Mouse (Mus musculus) frontal cortex, postnatal 36 days (tissue): ENCODE data around the gene Cyba.

ENCODE experiments used
- DNase-seq, 2 experiments: peaks; one replicate each; pipeline ENCODE4 v3.0.0; 2022; ENCODE audit warnings: low spot score in 2 of 2

Gene Cyba

DNA sequence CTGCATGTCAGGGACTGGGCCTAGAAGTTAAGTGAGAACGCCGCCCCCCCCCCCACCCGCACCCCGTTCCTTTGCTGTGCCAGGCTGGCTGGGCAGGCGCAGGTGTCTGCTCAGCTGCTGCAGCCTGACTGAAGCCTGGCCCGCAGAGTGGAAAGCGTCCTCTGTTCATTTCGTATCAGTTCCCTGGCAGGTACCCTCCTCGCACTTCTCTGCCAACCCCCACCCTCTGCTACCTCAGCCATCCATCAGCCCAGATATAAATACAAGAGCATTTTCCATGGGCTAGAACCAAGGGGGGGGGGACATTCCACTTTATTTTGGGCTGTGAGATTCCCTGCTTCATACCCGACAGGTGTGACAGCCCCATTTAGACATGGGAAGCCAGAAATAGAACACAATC, 19.4 kb upstream of the Cyba start:
- no peak for DNase-seq

DNA sequence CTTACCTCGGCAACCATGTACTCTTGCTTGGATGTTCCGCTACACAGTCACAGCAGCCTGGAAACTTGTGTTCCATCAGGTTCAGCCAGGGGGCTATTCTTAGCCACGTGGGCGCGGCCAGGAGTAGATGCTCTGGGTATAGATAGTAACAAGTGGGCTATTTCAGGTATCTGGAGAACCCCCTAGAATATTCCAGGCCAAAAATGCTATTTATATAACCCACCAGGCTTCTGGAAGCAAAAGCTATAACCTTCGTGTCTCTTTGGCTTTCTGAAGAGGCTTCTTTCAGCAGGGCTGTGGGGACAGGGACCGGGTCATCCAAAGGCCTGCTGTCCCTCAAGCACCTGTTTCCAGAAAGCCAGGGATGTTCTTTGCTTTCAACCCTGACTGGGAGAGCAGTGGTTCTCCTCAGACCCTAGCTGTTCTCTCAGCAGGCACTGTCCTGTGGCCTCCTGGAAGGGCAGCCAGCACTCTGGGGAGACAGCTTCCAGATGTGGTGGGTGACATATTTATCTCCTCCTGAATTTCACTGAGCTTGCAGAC, 18.5 kb upstream of the Cyba start:
- no peak for DNase-seq

DNA sequence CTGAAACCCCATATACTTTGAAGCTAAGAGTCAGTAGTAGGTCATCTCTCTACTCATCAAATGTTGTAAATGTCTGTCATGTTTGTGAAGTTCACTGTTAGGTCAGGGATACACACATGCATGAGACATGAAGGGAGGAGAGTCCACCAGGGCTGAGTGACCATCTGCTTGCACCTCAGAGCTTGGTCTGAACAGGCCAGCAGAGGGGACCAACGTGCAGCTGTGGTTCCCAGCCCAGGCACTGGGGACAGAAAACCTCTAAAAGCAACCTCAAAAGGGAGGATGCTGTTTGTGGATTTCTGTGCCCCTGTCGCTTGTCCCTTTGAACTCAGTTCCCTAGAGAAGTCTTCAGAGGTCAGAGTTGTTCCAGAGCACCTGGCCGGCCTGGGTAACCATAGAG, 12.5 kb upstream of the Cyba start:
- no peak for DNase-seq

DNA sequence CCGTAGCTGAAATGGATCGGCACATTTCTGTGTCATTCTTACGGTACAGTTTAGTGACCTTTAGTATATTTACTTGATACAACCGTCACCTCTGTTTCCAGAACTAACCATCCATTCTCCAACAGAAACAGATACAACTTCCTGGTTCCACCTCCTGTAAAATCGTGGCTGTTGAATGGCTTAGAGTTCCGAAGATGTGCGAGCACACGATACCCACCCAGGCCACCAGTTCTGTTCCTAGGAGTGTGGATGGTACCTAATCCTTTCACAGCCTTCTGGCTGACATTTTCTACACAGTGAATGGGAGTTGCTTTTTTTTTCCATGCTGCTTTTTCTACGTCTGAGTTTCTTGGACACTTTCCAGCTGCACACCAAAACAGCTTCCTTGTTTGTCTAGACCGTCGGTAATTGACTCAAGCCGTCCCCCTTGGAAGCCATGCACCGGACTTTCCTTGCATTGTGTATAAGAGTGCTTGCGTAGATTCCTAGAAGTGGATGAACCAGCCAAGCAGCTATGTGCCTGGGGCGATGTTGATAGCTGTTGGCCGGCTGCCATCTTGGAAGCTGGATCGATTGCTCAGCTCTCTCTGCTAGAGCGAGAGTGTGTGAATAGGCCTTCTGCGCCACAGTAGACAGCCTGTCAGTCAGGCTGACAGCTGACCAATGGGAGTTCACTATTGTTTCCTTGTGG, 11.5 kb upstream of the Cyba start:
- DNase-seq = peak; percentile 82 to 84

DNA sequence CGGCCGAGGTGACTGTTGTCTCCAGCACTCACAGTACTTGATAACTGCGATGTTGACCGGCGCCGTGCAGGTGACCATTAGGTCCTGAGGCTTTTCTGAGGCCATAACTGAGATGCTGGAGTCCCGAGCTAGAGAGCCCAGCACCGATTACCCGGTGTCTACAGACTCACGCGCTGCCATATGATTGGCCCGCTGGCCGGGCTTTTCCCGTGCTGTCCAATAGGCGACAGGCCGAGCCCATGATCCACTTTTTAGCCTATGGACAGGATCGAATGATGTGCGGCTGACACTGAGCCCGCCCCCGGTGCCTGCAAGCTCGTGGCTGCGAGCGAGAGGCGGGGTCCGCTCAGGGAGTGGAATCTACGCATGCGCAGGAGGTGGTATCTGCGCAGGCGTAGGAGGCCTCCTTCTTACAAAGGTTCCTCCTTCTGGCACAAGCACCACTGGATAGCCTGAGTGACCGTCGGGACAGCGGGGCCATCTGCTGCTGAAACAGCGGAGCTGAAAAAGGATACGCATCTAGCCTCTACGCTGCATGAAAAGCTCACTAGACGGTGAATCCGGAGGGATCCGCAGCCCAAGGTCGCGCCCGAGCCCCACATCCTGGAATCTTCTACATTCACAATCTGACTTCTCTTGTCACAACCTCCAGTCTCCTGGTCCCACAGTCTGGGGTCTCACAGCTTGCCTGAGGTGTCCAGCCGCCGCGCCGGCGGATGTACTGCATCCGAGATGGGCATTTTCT, 10.7 kb upstream of the Cyba start, which contains the start of gene Mvd:
Mvd (minus strand) TSS at position 161 of the 745 bp plus-strand sequence.
- DNase-seq = peak; percentile 98 to 99

DNA sequence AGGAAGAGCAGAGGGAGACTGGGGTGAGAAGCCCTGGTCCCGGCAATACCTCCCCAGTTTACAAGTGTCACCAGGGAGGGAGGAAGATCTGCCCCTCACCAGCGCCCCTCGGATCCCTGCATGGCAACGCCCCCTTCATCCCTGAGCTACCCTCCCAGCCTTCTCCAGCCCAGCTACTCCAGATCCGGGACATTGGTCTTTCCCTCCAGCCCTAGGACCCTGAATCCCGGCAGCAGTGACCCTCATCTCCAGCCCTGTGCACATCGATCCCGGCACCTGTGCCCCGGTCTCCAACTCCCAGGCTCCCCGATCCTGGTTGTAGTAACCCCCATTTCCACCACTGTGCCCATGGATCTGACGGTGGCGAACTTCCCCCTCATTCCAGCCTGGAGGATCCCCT, 10.1 kb upstream of the Cyba start:
- DNase-seq = no peak

DNA sequence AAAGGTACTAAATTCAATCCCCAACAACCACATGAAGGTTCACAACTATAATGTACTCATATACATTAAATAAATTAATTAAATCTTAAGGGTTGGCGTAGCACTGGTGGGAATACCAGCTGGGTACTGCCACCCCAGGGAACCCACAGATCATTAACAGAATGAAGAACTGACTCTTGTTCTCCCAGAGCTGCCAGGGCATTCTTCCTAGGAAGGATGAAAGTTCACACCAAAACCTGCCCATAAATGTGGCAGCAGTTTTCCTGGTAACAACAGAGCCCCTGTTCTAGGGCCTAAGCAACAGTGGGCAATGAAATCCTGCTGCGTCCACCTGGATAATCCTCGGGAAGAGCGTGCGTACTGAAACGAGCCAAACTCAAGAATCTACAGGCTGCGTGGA, 9.6 kb upstream of the Cyba start:
- no peak for DNase-seq

DNA sequence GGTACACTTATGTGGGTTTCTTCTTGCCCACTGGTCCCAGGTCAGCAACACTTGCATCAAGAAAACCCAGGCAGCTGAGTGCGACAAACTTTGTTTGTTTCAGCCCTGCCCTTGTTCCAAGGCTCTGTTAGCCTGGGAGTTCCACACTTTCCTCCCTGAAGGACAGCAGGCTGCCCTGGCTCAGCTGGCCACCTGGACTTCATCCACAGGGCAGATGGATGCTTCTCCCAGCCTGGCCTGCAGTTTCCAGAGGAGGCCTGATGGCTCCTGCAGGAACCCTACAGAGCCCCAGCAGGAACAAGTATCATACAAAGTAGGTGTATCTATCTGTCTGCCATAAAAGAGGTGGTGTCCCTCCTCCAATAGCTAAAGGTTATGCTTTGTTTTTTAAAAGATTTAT, 8.6 kb upstream of the Cyba start:
- no peak for DNase-seq

DNA sequence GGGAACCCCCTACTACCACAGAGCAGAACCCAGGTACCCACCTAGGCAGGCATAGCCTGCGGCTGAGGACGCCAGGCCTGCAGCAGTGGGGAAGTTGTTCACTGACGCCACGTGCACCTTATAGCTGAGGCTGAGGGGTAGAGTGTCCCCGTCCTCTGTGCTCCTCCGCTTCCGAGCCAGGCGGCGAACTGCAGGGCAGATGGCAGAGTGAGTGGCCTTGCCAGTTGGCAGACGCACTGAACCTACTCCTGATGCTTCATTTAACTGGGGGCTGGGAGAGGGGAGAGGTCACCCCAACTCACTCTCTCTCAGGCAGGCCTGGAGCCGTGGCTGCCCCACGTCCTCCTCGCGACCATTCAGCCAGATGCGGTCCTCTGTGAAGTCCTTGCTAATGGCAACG, 6.6 kb upstream of the Cyba start:
- DNase-seq = no peak

DNA sequence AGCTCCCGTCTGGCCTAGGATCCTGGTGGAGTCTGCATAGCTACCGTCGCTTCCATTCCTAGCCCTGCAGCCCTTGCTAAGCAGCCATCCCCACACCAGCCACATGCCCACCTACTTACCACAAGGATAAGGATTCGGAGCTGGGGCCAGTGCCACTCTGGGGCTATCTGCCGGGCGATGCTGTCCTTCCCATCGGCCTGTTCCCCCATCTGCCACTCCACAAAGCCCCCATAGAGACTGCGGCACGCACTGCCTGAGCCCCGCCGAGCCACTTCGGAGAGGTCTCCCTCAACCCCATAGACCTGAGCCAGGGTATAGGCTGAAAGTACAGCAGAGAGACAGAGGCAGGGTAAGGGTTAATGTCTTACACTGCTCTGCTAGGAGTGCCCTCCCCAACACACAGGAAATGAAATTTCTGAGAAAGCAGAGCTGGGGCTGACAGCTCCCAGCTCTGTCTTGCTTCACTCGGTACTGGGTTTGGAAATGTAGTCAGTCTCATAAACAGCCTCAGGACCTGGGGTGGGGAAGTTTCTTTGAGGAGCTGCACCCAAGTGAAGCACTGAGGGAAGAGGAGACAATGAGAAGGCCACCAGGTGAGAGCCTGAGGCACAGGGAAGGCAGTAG, 5.1 kb upstream of the Cyba start:
- no peak for DNase-seq

DNA sequence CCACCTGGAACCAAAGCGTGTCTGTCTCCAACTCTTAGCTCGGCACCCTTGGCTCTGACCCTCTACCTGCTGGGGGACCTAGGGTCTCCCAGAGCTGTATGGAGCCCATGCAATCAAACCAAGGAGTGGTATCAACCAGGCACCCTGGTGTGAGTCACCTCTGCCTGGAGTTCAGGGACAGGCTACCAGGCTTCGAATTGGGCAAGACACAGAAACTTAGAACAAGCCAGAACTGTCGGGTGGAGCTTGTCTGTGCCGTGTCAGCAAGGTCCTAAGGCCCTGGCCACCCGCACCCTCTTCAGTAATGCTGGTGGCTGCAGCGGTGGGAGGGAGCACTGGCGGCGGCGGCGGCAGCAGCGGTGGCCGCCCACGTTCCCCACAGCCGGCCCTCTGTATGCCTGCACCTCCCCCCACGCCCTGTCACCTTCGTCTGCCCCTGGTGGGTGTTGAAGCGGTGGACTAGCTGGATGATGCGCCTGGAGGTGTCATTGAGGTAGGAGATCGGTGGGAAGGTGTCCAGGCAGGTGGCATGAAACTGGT, 3.9 kb upstream of the Cyba start:
- DNase-seq = no peak

DNA sequence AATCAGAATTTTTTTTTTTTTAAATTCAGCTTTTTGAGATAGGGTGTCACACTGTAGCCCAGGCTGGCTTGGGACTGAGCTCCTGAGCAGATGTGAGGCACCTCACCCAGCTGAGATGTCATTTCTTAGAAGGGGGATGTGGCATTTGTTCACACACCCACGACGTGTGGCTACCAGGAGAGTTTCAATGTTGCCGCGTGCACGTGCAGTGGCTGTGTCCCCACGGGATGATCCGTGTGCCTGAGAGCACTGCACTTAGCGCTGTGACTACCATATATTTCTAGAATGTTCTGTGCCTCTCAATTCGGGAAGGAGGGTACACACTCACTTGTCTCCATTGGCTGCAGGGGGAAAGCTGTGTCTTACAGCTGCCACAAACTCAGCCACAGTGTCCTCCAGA, 3.4 kb upstream of the Cyba start:
- DNase-seq = no peak

DNA sequence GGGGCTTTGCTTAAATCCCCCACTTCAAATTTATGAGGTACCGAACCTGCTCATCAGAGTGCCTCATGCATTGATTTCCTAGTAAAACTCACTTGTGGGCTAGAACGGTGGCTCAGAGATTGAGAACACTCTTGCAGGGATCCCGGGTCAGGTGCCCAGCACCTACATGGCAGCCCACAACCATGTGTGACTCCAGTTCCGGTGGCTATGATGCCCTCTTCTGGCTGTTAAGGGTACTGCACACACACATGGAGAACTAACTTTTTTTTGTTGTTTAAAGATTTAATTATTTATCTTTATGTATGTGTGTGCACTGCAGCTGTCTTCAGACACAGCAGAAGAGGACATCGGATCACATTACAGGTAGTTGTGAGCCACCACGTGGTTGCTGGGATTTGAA, 2.6 kb upstream of the Cyba start:
- no peak for DNase-seq

DNA sequence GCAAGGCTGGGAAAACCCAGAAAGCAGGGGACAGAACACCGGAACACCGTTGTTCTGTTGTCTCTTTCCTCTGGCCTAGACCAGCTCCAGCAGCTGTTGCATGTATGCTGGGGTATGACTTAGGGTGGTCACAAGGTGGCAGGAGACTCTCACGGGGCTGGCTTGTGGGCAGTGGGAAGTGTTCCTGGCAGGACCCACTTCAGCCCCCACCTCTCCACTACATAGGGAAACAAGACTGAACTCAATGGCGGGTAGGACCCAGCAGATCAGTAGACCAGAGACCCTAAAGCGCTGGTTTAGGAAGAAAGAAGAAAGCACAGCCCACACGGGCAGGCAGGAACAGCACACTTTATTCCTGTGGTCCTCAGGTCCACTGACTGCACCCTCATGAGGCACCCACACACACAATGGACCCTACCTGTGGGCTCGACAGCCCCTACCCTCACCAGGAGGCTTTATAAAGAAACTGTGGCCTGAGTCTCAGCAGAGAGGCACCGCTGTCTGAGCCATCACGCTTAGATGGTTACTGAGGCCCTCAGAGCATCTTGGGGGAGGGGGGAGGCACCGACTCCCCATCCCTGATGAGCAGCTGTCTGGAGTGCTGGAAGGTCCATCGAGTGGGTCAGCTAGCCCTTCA, 657 bp upstream of the Cyba start:
- no peak for DNase-seq

DNA sequence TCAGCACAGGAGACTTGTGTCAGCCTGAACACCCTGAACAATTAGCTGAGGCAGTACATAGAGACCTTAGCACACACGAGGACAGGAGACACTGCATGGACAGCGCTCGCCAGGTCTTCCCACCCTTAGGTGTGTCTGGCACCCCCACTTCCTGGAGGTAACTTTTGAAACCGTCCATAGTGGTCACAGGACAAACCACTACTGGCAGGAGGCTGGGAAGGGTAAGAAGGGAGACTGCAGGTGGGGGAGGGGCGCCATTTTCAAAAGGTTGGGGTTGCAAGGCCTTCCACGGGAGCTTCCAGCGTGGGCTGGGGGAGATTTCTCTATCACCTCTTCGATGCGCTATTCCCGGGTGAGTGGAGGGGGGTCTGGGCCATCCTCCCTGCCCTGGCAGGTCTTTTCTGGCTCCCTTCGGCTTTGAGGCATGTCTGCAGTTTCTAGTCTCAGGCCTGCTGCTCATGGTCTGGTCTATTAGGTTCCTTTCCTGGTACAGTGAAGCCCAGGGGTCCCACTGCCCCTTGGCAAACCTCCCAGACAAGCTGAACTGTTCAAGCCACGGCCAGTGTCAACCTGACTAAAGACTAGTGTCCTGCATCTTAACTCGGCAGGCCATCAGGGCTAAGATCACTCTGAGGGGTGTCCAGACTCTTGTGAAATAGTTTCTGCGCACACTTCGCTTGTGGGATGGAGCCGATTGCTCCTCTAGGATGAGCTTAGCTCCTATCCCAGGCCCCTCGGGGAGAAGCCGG, 862 bp downstream of the Cyba start:
- DNase-seq = no peak

DNA sequence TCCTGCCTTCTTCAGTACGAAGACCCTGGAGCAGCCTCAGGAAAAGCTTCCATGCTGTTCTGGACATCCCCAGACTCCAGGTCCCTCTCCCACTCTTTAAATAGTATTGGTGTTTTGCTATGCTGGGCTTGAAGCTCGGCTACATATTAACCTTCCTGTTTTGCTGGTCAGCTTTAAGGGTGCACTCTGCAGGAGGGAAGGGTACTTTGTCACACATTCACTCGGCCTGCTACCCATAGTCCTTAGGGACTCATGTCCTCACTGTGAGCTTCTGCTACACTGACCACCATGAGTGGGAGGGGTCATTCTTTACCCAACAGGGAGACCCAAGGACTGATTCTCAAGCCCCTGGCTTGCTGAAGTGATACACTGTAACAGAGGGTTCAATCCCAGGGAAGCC, 2.1 kb downstream of the Cyba start:
- no peak for DNase-seq

DNA sequence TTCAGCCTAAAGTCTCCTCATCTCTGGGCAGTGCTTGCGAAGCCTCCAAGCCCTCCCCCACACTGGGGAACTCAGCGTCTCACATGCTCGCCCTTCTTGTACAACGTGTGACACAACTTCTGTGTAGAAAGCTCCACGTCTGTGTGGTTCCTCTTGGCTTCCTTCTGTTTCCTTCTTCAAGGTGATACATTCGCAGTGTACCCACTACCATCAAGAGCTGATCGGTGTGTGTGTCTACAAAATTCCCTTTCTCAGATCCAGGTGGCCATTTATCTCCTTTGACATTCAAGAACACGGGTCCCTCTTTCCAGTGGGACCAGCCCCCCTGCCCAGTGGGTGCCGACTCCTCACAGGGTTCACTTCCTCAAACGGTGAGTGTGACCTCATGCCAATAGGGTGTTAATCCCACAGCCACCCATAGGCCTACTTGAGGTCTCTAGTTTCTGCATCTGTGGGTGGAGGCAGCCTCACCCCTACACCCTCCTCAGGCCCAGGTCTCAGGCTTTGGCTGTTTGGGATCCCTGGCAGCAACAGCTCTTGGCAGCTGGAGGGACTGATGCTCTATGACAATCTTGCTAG, 2.6 kb downstream of the Cyba start:
- DNase-seq = no peak

DNA sequence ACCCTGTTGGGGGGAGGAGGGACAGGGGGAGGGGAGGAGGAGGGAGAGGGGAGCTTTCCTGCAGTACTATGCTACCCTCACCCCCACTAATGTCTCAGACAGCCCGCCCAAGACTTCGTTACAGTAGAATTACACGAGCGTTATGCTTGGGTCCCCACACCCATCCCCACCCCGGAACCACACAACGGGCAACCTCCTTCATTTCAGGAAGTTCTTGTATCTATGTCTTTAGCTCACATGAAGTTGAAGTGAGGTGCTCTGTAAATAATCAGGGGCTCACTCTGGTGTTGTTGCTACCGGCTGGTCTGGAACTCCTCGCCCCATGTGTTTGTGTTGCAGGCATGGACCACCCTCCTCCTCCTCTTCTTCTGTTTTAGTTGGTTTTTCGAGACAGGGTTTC, 4.6 kb downstream of the Cyba start:
- DNase-seq = no peak

DNA sequence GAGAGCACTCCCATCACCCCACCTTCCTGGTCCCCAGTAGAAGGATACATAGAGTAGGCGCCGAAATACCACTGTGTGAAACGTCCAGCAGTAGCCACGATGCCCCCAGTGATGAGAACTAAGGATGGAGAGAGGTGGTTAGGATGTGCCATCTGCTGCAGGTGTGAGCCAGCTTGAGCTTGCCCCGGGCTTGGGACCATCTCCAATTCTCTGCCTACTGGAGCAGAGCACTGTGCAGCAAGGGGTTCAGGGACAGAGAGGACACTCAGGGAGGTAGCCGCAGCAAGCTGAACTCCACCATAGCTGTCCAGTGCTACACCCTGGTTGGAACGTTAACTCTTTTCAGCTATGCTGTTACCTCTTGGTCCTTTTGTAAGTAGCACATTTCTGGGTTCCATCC, 5.1 kb downstream of the Cyba start:
- no peak for DNase-seq

DNA sequence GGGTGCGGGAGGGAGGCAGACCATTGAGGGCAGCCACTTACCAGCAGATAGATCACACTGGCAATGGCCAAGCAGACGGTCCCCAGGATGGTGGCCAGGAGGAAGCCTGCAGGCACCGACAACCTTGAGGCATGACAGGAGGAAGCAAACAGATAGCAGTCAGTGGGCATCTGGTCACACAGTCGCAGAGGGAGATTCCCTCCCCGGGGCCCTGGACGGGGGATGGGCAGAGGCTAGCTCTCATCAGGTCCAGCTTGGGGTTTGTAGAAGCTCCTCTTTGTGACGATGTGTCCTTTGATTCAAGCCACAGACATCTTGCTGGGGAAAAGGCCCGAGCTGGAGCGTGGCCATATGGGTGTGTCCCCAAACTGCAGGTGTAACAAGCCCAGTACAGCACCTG, 6.6 kb downstream of the Cyba start:
- DNase-seq = no peak

DNA sequence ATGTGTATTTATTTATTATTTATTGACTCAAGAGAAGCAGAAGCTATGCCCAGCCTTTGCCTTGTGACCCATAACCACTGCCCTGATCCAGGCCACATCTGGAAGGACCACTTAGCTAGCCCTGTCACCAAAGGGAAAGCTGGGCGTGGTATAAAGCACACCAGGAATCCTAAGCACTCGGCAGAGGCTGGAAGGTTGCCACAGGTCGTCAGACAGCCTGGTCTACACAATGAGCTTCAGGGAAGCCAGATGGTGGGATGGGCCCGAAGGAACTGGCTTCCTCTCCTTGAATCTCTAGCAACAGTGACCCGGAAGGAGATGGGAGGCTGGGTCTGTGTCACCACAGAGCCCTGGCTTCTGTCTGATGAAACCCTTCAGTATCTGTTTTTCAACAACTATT, 9.1 kb downstream of the Cyba start:
- DNase-seq = no peak
